Mouse (Mus musculus) monocyte, adult 2 months (primary cell): ENCODE measurements around the gene Kctd21.

Source experiments
- DNase-seq, 2 experiments: peaks; one replicate each; pipeline ENCODE4 v3.0.0; 2022; ENCODE audit warnings: low spot score in 2 of 2, low read depth in 1 of 2

Gene Kctd21

GRCm38 (mm10) chr7:97347464-97347863 is 15.3 kb downstream of the Kctd21 start:
- DNase-seq = no peak

GRCm38 (mm10) chr7:97348318-97348717 is 16.2 kb downstream of the Kctd21 start:
- DNase-seq = no peak

- no peak for DNase-seq
These were observed 16.7 kb downstream of the Kctd21 start for GRCm38 (mm10) chr7:97348836-97349235.

- DNase-seq = no peak
These were observed 17.3 kb downstream of the Kctd21 start for GRCm38 (mm10) chr7:97349438-97349837.

GRCm38 (mm10) chr7:97350891-97351290 is 18.8 kb downstream of the Kctd21 start:
- DNase-seq = no peak

- DNase-seq = no peak
These were observed 19.8 kb downstream of the Kctd21 start for GRCm38 (mm10) chr7:97351792-97352513.

GRCm38 (mm10) chr7:97353356-97353755 is 21.2 kb downstream of the Kctd21 start:
- no peak for DNase-seq

- peak; percentile 60 to 63 for DNase-seq
These were observed 23.1 kb downstream of the Kctd21 start for GRCm38 (mm10) chr7:97355068-97355841.

- DNase-seq = no peak
These were observed 24.1 kb downstream of the Kctd21 start for GRCm38 (mm10) chr7:97356253-97356652.

- peak in 1 of 2 experiments; percentile 23 for DNase-seq
These were observed 24.7 kb downstream of the Kctd21 start for GRCm38 (mm10) chr7:97356875-97357276.

- DNase-seq = no peak
These were observed 25.7 kb downstream of the Kctd21 start for GRCm38 (mm10) chr7:97357840-97358239.

GRCm38 (mm10) chr7:97358347-97358746 is 26.2 kb downstream of the Kctd21 start:
- no peak for DNase-seq

- no peak for DNase-seq
These were observed 28.0 kb downstream of the Kctd21 start for GRCm38 (mm10) chr7:97360166-97360565.

GRCm38 (mm10) chr7:97360955-97361354 is 28.8 kb downstream of the Kctd21 start:
- no peak for DNase-seq

GRCm38 (mm10) chr7:97361467-97361866 is 29.3 kb downstream of the Kctd21 start:
- DNase-seq = peak; percentile 19 to 50

GRCm38 (mm10) chr7:97365887-97366286 is 33.8 kb downstream of the Kctd21 start:
- DNase-seq = no peak

- DNase-seq = no peak
These were observed 43.0 kb downstream of the Kctd21 start for GRCm38 (mm10) chr7:97375101-97375500.

GRCm38 (mm10) chr7:97375906-97376305 is 43.8 kb downstream of the Kctd21 start:
- peak; percentile 38 to 49 for DNase-seq

- no peak for DNase-seq
These were observed 47.2 kb downstream of the Kctd21 start for GRCm38 (mm10) chr7:97379304-97379703.

GRCm38 (mm10) chr7:97380500-97381123 is 48.5 kb downstream of the Kctd21 start:
- DNase-seq = no peak

- DNase-seq = no peak
These were observed 50.5 kb downstream of the Kctd21 start for GRCm38 (mm10) chr7:97382661-97383060.
